Mouse (Mus musculus) T-cell, adult 2 months (primary cell): Measurements from ENCODE around the gene Dis3.
"Not testable (repeated sequence)": the region's sequence is repeated elsewhere in the genome, so short reads cannot be mapped to it uniquely, and the experiment has no call there.

Experiments
- DNase-seq: peaks from one replicate; pipeline ENCODE4 v3.0.0; 2022; ENCODE audit warnings: low spot score

The Dis3 gene

DNA sequence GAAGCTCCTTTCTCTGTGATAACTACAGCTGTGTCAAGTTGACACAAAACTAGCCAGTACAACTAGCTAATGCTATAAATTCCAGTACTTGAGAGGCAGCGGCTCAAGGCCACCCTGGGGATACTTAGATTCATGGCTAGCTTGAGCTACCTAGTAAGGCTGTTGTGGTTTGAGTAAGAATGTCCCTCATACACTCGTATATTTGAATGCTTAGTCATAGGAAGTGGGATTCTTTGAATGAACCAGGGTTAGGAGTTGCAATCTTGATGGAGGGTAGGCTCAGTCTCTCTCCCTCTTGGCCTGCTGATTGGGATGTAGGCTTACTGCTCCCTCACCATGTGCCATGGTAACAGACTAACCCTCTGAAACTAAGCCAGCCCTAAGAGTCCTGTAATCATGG is 36.5 kb downstream of the Dis3 start:
- no peak for DNase-seq

DNA sequence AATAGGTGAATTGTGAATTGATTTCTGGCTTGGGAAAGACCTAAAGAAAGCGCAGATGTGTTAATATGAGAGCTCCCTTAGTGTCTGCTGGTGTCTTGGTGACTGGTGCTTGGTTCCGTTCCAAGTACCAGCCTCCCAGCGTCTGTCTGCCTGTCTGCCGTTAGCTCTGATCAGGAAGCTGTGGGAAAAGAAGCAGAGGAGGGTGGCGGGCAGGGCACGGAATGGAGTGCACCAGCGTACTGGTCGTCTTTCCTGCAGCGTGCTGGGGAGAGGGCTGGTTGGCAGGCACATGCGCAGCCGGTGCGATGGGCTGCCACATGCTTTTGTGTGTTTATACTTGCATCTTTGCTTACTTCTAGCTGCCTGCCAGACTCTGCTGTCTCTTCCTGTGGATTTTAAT is 39.0 kb downstream of the Dis3 start:
- no peak for DNase-seq

DNA sequence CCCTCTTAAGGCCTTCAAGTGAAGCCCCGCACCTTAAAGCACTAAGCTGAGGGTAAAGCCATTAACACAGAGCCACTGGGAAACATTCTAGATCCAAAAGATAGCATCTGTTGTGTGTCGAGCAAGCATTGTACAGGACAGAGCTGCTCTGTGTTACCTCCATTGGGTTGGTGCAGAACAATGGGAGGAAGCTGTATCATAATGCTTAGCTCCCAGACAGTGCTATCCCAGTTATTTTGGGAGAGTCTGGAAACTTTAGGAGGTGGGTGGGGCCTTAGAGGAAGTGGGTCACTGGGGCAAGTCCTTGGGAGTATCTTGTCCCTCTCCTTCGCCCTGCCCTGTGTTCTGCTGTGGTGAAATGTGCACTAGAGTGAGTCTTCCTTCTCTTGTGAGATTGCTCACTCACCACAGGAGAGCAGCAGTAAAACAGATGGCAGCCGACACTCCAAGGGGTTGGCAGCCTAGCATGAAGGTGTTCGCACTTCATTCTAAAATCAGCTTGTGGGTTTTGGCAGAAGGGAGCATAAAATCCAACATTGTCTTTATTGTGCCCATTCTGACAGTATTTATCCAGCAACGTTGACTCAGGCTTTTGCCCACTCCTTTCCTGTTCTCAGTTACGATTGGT is 40.5 kb downstream of the Dis3 start:
- DNase-seq: no peak

DNA sequence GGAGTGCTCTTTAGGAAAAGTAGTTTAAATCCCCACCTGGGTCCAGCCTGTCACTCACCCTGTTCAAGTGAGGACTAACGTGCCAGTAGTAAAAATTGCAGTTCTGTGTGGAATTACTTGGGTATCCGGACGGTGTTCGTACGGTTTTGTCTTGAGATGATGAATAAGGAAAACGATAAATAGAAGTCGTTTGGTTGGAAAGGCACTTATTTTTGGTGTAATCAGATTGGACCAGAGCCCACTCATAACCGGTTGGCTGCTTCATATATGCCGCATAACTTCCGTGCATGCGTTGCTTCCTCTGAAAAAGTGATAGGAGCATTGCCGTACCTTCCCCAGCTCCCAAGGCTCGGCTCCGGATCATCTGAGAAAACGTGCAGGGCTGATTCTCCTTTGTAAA is 52.8 kb downstream of the Dis3 start:
- DNase-seq: peak; percentile 5

DNA sequence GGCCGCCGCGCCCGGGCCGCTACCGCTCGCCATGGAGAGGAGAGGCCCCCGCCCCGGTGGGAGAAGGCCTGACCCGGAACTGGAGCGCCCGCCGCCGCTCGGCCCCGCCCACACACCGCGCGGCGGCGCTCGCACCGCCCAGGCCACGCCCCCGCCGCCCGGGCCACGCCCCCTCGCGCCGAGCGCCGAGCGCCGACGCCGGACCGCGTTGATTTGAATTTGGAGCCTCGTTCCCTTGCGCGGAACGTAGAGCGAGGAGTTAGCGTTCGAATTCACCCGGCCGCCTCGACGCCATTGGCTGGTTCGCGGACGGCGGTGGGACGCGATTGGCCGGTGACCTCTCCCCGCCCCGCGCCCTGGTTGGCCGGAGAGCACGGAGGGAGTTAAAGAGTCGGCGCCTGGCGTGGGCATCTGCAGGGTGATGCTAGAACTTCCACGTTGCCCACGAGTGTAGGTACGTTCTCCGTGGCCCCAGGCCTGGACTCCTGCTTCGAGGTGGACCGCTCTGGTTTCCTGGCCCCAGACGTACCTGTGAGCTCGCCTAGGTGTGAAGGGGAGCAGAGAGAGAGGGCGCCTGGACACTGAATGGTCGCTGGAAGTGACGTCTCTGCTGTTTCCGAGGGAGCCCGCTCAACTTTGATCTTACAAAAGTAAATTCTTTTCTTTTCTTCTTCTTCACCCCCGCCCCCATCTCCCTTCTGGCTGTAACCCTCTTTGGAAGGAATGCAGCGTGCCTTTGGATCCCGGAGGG is 53.4 kb downstream of the Dis3 start, which contains the start of the genes Mzt1 and Bora:
Mzt1 (minus strand) TSS at position 104 of the 751 bp plus-strand sequence.
Bora (plus strand) TSS at position 192 of the 751 bp plus-strand sequence.
- DNase-seq: peak; percentile 93

DNA sequence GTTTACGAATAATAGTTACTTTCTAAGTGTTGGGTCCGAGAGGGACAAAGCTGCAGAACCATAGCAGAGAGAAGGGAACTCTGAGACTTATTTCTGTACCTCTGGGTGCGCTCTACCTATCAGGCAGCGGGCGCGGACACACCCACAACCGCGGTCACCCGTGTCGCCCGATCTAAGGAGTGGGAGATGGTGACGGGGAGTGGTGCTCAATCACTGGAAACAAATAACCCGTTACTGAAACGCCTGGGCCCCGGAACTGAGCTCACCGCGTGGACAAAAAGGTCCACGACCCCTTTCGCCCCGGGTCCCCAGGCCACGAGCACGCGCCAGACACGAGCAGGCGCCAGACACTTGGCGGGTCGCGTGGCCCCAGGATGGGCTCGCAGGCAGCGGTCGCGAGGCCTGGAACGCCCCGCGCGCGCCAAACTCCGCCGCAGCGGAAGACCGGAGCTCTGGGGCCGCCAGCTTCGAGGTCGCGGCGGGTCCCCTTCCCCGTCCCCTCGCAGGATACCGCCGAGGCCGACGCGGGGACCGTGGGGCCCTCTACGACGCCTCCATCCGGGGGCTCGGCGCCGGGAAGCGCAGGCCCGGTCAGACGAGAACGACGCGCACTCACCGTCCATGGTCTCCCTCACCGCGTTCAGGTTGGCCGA is 54.1 kb downstream of the Dis3 start:
- peak; percentile 45 for DNase-seq

DNA sequence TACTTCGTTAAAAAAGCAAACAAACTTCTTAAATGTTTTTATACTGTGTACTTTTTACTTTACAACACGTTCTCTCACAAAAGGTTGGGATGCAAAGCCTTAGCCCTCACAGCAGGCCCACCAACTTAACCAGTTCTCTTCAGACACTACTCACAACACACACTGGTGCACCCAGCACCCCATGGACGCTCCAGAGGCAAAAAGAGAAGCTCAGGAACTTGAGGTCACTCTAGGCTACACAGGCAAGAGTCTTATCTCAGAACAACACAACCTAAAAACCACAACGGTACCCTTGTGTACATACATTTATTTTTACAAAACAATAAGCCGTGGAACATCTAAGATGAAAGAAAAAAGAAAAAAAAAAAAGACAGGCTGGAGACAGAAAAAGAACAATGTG is 54.9 kb downstream of the Dis3 start:
- no peak for DNase-seq

DNA sequence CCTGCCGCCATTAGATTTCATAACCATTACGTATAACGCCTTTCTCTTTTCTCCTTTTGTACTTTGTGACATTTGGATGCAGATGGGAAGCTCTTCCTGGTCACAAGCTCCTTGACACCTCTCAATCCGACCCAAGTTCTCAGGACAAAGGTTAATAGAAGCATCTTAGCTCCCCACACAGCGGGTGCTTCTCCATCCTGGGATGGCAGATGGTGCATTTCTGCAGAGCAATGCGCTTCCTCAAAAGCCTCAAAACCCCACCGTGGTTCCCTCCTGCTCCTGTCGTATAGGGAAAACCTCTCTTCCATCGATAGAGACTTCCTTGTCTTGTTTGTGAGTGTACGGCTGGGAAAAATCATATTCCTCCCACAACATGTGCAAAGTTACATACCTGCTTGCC is 55.5 kb downstream of the Dis3 start:
- DNase-seq: no peak

DNA sequence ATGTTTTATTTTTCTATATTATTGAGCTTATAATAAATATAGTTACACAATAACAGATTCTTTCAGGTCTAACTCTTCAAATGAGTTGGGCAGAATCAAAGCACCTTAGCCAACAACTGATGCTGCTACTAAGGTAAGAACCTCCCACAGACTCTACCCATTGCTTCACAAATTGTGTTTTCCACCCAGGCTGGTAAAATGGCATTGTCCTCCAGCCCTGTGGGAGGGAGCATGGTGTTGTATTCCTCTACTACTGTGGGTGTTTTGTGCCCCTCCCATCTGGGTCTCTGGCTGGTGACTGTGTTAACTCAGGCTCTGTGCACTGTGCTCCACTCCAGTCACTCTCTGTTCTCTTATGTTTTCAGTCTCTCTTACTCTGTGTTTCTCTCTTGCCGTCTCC is 56.1 kb downstream of the Dis3 start:
- no peak for DNase-seq

DNA sequence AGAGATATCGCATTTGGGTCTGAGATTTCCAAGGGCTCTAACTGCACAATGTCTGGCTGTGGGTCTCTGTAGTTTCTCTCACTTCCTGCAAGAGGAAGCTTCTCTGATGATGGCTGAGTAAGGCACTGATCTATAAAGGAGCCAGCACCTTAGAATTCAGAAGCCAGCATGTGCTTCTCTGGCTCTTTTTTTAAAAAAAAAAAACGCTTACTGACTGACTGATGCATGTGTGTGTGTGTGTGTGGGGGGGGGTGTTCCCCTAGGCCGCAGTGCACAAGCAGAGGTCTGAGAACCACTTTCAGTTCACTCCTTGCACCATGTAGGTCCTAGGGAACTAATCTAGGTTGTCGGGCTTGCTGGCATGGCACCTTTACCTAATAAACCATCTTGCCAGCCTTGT is 58.2 kb downstream of the Dis3 start:
- DNase-seq: peak; percentile 14

DNA sequence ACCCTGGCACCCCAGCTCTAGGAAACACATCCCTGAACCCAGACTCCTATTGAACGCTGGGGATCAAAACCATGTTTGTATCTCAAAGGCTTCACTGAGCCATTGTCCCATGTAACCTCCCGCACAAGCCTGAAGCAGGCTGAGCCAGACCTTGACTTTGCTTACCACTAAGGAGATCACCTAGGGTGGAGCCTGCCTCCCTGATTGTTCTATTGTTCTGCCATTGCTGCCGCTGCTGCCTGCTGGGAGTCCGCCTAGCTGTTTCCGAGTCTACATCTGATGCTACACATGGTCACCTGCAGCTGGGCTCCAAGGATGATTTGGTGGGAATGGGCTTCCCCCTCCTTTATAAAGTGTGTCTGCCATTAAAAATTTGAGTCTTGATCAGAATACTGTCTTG is 60.3 kb downstream of the Dis3 start:
- not testable (repeated sequence) for DNase-seq

DNA sequence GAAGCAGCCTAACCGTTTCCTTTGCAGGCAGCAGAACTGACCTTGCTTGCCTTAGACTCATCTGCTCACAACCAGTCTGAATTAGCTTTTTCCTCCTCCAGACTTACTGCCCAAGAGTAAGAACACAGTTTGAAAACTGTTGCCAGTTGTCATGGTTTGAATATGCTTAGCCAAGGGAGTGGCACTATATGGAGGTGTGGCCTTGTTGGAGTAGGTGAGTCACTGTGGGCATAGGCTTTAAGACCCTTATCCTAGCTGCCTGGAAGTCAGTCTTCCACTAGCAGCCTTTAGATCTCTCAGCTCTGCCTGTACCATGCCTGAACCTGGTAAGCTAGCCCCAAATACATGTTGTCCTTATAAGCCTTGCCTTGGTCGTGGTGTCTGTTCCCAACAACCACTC is 61.9 kb downstream of the Dis3 start:
- no peak for DNase-seq

DNA sequence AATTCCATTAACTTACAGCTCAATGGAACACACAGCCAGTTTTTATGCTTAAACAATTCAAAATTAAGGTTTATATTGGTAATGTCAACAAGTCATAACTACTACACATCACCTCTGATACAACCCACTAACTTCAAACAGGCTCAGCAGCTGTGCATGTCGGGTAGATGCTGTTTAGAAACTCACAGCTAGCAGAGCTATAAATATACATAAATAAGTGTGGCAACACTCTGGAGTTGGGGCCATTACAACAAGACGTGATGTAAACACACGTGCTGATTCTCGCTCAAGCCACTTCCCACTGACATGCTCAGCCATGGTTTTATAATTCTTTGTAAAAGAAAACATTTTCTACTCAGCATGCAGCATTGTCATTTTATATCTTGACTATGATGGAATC is 63.5 kb downstream of the Dis3 start:
- no peak for DNase-seq

DNA sequence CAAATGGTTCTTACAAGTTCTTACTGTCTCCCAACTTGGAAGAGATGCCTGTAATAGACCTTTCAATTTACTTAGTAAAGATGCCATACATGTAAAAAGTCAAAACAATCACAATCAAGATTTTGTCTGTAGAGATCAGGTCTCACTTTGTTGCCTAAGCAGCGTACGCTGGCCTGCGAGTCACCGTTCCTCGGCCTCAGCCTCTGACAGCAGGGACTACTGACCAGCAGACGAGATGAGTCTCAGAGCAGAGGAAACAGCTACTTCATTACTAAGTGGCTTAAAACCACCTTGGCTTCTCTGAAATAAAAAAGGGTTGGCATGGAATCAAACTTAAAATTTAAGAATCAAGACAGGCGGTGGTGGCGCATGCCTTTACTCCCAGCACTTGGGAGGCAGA is 64.7 kb downstream of the Dis3 start:
- not testable (repeated sequence) for DNase-seq

DNA sequence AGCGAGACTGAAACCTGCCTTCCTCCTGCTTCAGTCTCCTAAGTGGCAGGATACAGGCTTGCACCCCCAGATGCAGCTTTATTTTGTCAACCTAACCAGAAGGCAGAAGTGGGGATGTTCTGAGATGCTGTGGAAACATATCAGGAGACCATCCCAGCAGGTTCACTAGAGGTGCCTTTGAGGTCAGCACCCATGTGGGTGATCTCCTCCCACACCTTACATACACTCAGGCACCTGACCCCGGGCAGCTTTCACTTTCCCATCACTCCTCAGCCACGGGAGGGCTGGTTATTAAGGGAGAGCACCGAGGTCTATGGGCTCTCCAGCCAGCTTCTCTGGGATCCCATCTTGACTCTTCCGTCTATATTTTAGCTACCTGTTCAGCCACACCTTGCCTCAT is 67.0 kb downstream of the Dis3 start:
- no peak for DNase-seq

DNA sequence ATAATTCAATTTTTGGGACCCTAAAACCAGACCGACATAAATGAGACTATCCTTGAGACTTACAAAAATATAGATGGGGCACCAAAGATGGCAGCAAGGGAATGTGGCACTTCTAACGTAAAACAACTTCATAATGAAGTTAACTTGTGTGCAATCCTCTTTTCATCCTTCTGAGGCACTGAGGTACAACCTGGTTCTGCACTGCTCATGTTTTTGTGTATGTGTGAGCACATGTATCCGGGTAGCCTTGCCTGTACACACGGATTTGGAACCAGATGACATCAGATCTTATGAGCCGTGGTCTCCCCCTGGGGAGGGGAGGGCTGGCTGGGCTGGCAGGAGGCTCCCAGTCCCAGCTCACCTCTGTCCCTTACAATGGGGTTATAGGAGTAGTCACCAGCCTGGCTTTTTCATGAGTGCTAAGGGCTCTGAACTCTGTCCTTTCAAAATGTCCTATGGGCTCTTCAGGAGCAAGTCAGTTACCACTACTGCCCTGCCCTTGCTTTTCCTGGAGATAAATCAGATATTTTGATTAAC is 68.2 kb downstream of the Dis3 start:
- DNase-seq: no peak

DNA sequence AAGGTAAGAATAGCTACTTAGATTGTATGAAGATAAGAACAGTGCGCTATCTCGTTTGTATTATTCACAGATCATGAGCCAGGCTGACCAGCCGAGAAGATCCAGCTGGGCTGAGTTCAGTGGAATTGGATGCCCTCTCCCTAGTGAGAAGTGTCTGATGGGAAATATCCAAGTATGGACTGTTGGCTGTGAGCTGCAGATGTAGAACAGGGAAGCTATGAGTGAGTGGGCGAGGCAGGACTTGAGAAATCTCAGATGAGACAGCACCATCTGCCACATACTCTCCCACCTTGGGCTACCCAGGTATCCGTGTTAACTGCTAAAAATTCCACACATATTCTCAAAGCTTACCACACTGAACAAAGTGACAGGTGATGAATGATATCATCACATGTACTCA is 69.6 kb downstream of the Dis3 start:
- no peak for DNase-seq
